Mouse (Mus musculus): ENCODE measurements around the gene Elp4. TPM values are rescaled to one million over a fixed set of nuclear protein-coding genes. Genes with fewer than 3 reads are reported as not detected.
A peak's percentile ranks its signal among the peaks of the same experiment; 100 is the strongest.

The Elp4 gene
- polyA plus RNA-seq (2014; fragmentation: Nextera tagmentation; extraction: Ambion mirVana) = 43.6 and 44.4 TPM in 2 replicates

DNA sequence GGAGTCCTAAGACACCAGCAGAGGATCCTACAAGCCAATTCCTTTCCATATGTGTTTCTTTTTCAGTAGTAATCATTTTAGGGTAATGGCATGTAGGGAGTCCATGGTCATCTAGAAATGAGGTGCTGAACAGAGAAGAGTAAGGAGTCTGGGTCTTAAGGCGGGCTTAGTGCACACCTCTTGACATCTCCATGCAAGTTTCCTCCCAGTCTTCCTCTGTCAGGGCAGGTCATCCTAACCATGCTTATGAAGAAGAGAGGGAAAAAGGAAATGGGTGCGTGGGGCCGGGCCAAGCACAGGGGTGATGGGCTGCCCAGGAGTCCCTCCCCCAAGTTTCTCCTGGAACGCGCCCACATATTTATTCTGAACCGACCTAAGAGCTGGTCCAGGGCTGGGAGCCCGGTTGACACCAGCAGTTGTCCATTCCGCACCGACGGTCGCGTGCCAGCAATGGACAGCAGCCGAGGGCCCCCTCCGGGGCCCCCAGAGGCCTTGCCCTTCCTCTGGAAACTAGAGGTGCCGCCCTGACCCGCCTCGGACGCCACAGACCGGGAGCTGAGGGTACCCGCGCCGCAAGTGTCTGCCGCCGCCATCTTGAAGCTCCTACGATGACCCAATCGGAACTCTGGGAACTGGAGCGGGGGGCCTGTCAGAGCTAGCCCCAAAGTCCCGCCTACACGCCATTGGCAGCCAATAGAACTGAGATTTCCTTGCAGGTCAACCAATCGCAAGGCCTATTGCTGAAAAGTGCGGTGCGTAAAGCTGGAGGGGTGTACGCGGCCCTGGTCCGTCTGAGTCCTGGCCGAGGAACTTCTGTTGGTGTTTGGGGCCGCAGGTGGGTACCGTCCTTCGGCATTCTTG lies at the start of gene Elp4, which contains the start of gene Immp1l:
Gene Elp4 (minus strand): TSS at position 669 of the 861 bp plus-strand sequence.
Gene Immp1l (plus strand): TSS at position 743 of the 861 bp plus-strand sequence.
- ATAC-seq (ENCODE audit: low FRiP score, low TSS enrichment) = peak; percentile 100
- Histone ChIP-seq H3K27ac (ENCODE audit: low read depth, low read length) (no peak within 1 kb of the TSS), H3K4me2 (replicated peaks; ENCODE audit: low read depth, low read length) (peak within 1 kb of the TSS; percentile 54), H3K9me3 (ENCODE audit: control insufficient read depth, low read length) (no peaks in the 10 kb centered on the region), H3K9ac (ENCODE audit: low read depth, low read length) (peak within 1 kb of the TSS; percentile 55), H3K36me3 (ENCODE audit: control insufficient read depth, insufficient read depth, low read length) (no peaks in the 10 kb centered on the region; the same call in 1 of the 2 replicates), H3K4me1 (ENCODE audit: control insufficient read depth, insufficient read depth, low read length) (no peaks in the 10 kb centered on the region), H3K27me3 (ENCODE audit: control insufficient read depth, insufficient read depth, low read length) (no peaks in the 10 kb centered on the region), H3K4me3 (ENCODE audit: low read length) (peak within 1 kb of the TSS; percentile 80)
- WGBS = 1% methylated on average over 38 of the region's 39 CpGs

DNA sequence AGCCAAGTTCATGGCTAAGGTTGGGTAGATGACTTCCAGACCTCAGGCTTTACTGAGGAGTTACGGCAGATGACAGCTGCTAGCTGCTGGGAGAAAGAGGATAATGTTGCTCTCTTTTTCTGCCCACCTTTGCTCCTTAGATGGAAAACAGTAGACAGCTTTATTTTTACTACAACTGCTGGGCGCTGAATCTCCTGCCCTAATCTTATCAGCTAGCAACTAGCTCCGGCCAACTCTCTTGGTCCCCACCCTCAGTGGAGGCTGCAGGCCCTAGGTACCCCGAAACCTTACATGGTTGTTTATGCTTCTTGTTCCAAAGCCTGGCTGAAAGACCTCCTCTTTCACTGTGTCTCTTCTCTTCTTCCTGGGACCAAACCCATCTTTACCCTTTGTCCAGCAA lies 49.5 kb upstream of the Elp4 start:
- no peak overlapping the region for H3K9ac ChIP-seq (ENCODE audit: low read depth, low read length)
- H3K4me3 ChIP-seq (ENCODE audit: low read length) = no peak overlapping the region
- H3K27ac ChIP-seq (ENCODE audit: low read depth, low read length) = no peak overlapping the region
- WGBS = 90% methylated on average over 4 of the region's 4 CpGs
- no peak overlapping the region for H3K4me2 ChIP-seq (replicated peaks; ENCODE audit: low read depth, low read length)
- no peaks in the 10 kb centered on the region; the same call in 1 of the 2 replicates for H3K36me3 ChIP-seq (ENCODE audit: control insufficient read depth, insufficient read depth, low read length)
- no peaks in the 10 kb centered on the region for H3K4me1 ChIP-seq (ENCODE audit: control insufficient read depth, insufficient read depth, low read length)
- no peak for ATAC-seq (ENCODE audit: low FRiP score, low TSS enrichment)
- no peaks in the 10 kb centered on the region for H3K27me3 ChIP-seq (ENCODE audit: control insufficient read depth, insufficient read depth, low read length)
- H3K9me3 ChIP-seq (ENCODE audit: control insufficient read depth, low read length) = no peaks in the 10 kb centered on the region

DNA sequence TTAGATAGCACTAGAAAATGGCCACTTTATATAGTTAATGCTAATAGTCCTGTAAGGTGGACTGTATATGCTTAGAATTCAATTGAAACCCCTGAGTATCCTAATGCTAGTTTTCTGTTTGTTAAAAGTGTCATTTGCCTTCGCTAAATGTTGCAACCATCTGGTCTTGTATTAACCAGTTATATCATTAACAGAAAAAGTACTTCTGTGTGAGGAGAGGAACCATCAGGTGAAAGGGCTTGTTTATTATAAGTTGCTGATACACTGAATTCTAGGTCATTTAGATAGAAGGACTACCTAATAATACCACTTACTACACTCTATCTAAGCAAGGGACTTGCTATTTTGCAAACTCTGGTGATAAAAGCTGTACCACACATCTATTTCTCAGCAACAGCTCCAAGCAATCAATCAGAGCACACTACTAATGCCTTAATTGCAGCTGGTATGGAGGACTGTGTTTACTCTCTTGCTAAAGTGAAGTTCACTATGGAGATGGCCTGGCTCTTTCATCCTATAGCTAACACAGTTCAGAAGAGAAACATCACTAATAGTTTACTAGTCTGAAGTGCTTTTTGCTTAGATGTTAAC lies 47.1 kb upstream of the Elp4 start:
- H3K4me2 ChIP-seq (replicated peaks; ENCODE audit: low read depth, low read length) = no peak overlapping the region
- H3K27me3 ChIP-seq (ENCODE audit: control insufficient read depth, insufficient read depth, low read length) = no peaks in the 10 kb centered on the region
- H3K9me3 ChIP-seq (ENCODE audit: control insufficient read depth, low read length) = no peaks in the 10 kb centered on the region
- no peaks in the 10 kb centered on the region for H3K36me3 ChIP-seq (ENCODE audit: control insufficient read depth, insufficient read depth, low read length)
- ATAC-seq (ENCODE audit: low FRiP score, low TSS enrichment) = no peak
- no peak overlapping the region for H3K4me3 ChIP-seq (ENCODE audit: low read length)
- H3K9ac ChIP-seq (ENCODE audit: low read depth, low read length) = no peak overlapping the region
- H3K27ac ChIP-seq (ENCODE audit: low read depth, low read length) = no peak overlapping the region
- no peaks in the 10 kb centered on the region for H3K4me1 ChIP-seq (ENCODE audit: control insufficient read depth, insufficient read depth, low read length)
- WGBS = 86% methylated on average over 1 of the region's 1 CpGs

DNA sequence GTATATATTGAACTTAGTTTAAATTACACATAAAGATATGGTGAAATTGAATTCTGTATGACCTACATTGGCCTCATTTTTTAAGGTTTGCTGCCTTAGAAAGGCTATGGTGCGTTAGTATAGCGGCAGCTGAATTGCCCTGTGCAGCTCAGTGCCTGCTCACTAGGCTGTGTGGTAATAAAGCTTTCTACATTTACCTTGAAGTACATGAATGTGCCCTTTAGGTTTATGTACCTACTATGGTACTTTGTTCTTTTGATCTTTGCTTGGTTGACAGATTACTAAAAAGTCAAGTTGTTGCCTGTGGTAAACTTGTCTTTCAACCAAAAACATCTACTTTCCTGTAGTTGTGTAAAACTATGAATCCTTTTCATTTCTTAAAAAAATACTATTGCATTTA lies 45.8 kb upstream of the Elp4 start:
- no peak for ATAC-seq (ENCODE audit: low FRiP score, low TSS enrichment)
- Histone ChIP-seq H3K27me3 (ENCODE audit: control insufficient read depth, insufficient read depth, low read length) (no peaks in the 10 kb centered on the region), H3K9me3 (ENCODE audit: control insufficient read depth, low read length) (no peaks in the 10 kb centered on the region), H3K9ac (ENCODE audit: low read depth, low read length) (no peak overlapping the region), H3K4me1 (ENCODE audit: control insufficient read depth, insufficient read depth, low read length) (no peaks in the 10 kb centered on the region), H3K36me3 (ENCODE audit: control insufficient read depth, insufficient read depth, low read length) (no peaks in the 10 kb centered on the region), H3K4me3 (ENCODE audit: low read length) (no peak overlapping the region), H3K4me2 (replicated peaks; ENCODE audit: low read depth, low read length) (no peak overlapping the region), H3K27ac (ENCODE audit: low read depth, low read length) (no peak overlapping the region)
- 95% methylated on average over 2 of the region's 2 CpGs for WGBS

DNA sequence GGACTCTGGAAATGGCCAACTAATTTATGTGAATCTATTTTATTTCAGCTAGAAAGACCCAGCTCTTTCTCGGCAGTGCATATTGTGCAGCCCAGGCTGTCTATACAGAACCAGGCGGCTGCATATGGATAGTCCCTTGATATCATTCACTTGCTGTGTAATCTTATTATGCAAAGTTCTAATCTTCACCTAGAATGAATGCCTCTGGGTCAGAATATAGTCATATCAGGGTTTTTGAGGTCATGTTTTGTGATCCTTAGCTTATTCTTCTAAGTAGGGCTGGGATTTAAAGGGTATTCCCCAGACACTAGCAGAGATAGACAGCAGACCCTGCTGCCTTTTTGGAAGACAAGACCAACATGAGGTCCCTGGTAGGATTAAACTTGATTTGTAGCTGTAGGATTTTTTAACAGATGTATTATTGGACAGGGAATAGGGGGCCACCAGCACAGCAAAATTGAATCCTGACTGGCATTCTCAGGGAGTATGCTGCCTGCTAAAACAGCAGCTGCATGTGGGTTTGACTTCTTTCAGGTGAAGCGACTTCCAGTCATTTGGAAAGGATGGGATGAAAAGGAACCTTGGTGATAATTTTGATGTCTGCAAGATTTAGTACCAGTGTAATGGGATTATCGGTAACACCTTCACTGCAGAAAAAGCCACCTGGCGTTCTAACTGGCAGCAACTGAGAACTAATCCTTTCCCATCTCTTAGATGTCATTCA lies 13.4 kb upstream of the Elp4 start:
- H3K4me3 ChIP-seq (ENCODE audit: low read length) = no peak overlapping the region
- no peak overlapping the region for H3K4me2 ChIP-seq (replicated peaks; ENCODE audit: low read depth, low read length)
- H3K9ac ChIP-seq (ENCODE audit: low read depth, low read length) = no peak overlapping the region
- H3K27ac ChIP-seq (ENCODE audit: low read depth, low read length) = no peak overlapping the region
- no peaks in the 10 kb centered on the region for H3K36me3 ChIP-seq (ENCODE audit: control insufficient read depth, insufficient read depth, low read length)
- H3K9me3 ChIP-seq (ENCODE audit: control insufficient read depth, low read length) = no peaks in the 10 kb centered on the region
- no peaks in the 10 kb centered on the region for H3K4me1 ChIP-seq (ENCODE audit: control insufficient read depth, insufficient read depth, low read length)
- no peaks in the 10 kb centered on the region for H3K27me3 ChIP-seq (ENCODE audit: control insufficient read depth, insufficient read depth, low read length)
- WGBS = 85% methylated on average over 5 of the region's 5 CpGs
- no peak for ATAC-seq (ENCODE audit: low FRiP score, low TSS enrichment)

DNA sequence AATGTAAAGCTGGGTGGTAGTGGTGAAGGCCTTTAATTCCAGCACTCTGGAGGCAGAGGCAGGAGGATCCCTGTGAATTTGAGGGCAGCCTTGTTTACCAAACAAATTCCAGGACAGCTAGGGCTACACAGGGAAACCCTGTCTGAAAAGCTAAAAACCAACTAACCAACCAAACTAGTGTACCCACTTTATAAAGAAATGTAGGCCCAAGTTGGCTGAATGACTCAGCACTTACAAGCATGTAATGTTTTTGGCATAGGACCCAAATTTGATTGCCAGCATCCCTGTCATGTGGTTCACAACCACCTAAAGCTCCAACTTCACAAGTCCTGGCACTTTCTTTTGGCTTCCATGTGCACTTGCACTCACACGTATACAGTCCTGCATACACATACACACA lies 12.3 kb upstream of the Elp4 start:
- Histone ChIP-seq H3K27me3 (ENCODE audit: control insufficient read depth, insufficient read depth, low read length) (no peaks in the 10 kb centered on the region), H3K27ac (ENCODE audit: low read depth, low read length) (no peak overlapping the region), H3K4me1 (ENCODE audit: control insufficient read depth, insufficient read depth, low read length) (no peaks in the 10 kb centered on the region), H3K36me3 (ENCODE audit: control insufficient read depth, insufficient read depth, low read length) (no peaks in the 10 kb centered on the region), H3K9ac (ENCODE audit: low read depth, low read length) (no peak overlapping the region), H3K4me2 (replicated peaks; ENCODE audit: low read depth, low read length) (no peak overlapping the region), H3K9me3 (ENCODE audit: control insufficient read depth, low read length) (no peaks in the 10 kb centered on the region), H3K4me3 (ENCODE audit: low read length) (no peak overlapping the region)
- no peak for ATAC-seq (ENCODE audit: low FRiP score, low TSS enrichment)
- WGBS = 94% methylated on average over 1 of the region's 1 CpGs

DNA sequence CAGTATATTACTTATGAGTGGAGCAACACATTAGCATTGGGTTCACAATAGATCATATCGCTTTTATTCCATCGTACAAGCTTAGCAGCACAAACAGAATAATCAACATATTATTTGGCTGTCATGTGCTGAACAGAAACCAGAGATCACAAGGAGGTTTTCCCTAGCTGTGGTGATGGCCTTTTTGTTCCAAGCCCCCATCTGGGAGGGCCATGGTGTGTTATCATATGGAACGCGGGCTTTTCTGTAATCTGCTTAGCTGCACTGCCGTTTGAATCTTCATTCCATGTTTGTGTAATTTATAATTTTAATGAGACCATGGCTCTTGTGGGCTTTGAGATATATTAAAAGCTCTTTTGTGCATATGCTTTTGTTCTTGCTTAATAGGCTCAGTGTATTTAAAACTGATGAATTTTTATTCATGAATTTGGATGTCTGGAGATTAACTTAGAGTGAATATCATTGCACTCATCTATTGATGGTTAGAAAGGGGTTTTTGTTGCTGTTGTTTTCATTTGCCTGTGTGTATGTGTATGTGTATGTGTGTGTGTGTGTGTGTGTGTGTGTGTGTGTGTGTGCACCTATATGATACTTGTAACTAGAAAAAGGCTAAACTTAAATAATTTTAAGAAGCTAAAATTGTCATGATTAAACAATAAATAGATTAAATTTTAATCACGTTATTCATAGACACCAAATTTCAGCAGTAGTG lies 9.4 kb upstream of the Elp4 start:
- H3K27ac ChIP-seq (ENCODE audit: low read depth, low read length) = no peak overlapping the region
- H3K36me3 ChIP-seq (ENCODE audit: control insufficient read depth, insufficient read depth, low read length) = peaks cover 7% of the 10 kb centered on the region; the same call in 1 of the 2 replicates
- H3K27me3 ChIP-seq (ENCODE audit: control insufficient read depth, insufficient read depth, low read length) = no peaks in the 10 kb centered on the region
- H3K9ac ChIP-seq (ENCODE audit: low read depth, low read length) = no peak overlapping the region
- H3K4me1 ChIP-seq (ENCODE audit: control insufficient read depth, insufficient read depth, low read length) = no peaks in the 10 kb centered on the region
- no peak for ATAC-seq (ENCODE audit: low FRiP score, low TSS enrichment)
- 89% methylated on average over 6 of the region's 6 CpGs for WGBS
- H3K4me2 ChIP-seq (replicated peaks; ENCODE audit: low read depth, low read length) = no peak overlapping the region
- no peak overlapping the region for H3K4me3 ChIP-seq (ENCODE audit: low read length)
- H3K9me3 ChIP-seq (ENCODE audit: control insufficient read depth, low read length) = no peaks in the 10 kb centered on the region

DNA sequence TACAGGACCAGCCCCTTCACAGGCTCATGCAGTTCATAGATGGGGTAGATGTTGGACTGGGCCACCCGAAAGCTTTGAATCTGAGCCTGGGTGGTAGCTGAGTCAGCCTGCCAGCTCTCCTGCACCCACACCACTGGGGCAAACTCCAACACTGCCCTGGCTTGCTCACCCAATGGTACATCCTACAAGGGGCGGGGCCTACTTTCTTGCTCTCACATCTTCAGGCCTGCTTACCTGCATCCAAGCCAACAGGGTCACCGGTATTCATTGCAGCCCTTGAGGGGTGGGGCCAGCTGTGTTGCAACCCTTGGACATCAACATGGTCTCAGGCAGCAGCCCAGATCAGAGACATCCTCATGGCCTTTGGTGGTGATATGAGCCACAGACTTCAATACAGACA lies 6.2 kb upstream of the Elp4 start:
- no peak overlapping the region for H3K4me2 ChIP-seq (replicated peaks; ENCODE audit: low read depth, low read length)
- H3K9ac ChIP-seq (ENCODE audit: low read depth, low read length) = no peak overlapping the region
- peaks cover 7% of the 10 kb centered on the region; the same call in 1 of the 2 replicates for H3K36me3 ChIP-seq (ENCODE audit: control insufficient read depth, insufficient read depth, low read length)
- H3K4me1 ChIP-seq (ENCODE audit: control insufficient read depth, insufficient read depth, low read length) = no peaks in the 10 kb centered on the region
- H3K27ac ChIP-seq (ENCODE audit: low read depth, low read length) = no peak overlapping the region
- peak; percentile 43; the same call in 1 of the 2 replicates for ATAC-seq (ENCODE audit: low FRiP score, low TSS enrichment)
- no peak overlapping the region for H3K4me3 ChIP-seq (ENCODE audit: low read length)
- WGBS = 92% methylated on average over 3 of the region's 3 CpGs
- H3K9me3 ChIP-seq (ENCODE audit: control insufficient read depth, low read length) = no peaks in the 10 kb centered on the region
- H3K27me3 ChIP-seq (ENCODE audit: control insufficient read depth, insufficient read depth, low read length) = no peaks in the 10 kb centered on the region
